Mouse (Mus musculus) small intestine, adult 2 months (tissue): ENCODE results near the gene Arpin.

Experiments
- CTCF ChIP-seq: fragments of 200-500 bp; IDR thresholded peaks from 2 replicates; pipeline ENCODE4 v1.5.1; 2012; ENCODE audit warnings: low read depth, mild to moderate bottlenecking, control low read depth, inconsistent platforms, low read length, moderate library complexity, mixed read lengths; ENCODE audit not compliant: insufficient replicate concordance, insufficient read length; ENCODE audit errors: extremely low read depth
- POLR2A ChIP-seq: fragments of 200-500 bp; IDR thresholded peaks from 2 replicates; pipeline ENCODE4 v1.6.1; 2012; ENCODE audit warnings: low read depth, mild to moderate bottlenecking, control low read depth, inconsistent platforms, low read length, moderate library complexity

DNA sequence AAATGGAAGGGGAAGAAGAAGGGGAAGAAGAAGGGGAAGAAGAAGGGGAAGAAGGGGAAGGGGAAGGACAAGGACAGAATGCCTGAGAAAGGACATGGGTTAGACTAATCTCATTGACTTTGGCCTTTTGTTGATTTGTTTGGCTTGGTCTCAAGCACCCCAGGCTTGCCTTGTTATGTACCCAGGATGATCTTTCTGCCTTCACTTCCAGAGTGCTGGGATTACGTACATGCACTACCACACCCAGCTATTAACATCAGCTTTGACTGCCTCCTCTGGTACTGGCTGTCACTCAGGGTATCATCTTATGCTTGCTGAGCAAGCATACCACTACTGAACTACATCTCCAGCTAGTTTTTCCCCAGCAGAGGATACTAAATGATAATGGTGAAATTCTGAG is 21.0 kb upstream of the Arpin start:
- TF ChIP-seq CTCF (no peak), POLR2A (no peak)
